Mouse (Mus musculus) spleen, adult 18-20 months (tissue): ENCODE measurements around the gene Lsm7.

Experiments used
- DNase-seq, 2 experiments: peaks; one replicate each; pipeline ENCODE4 v3.0.0; 2022; ENCODE audit warnings: mixed read lengths in 2 of 2

Lsm7 gene

GRCm38 (mm10) chr10:80854913-80855748 is at the start of gene Lsm7, which contains the start of gene Sppl2b:
Gene Lsm7 (minus strand): TSS chr10:80855209.
Gene Sppl2b (plus strand): TSS chr10:80855275.
- peak; percentile 96 to 98 for DNase-seq

DNA sequence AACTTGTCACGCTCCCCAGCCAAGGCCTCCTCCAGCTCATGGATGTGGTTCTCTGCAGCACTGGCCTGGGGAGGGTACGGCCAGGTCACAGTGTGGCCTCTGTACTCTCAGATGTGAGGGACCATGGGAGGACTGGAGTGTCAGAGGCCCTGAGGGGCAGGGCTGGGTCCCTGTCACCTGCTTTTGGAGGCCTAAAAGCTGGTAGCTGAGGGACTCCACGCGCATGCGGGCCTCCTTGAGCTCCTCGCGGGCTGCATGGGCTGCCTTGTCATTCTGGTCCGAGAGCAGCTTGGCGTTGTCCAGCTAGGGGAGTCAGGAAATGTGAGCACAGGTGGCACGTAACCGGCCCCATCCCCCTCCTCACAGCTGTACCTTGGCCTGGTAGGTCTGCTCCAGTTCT is 49.7 kb upstream of the Lsm7 start:
- no peak for DNase-seq

GRCm38 (mm10) chr10:80904004-80904693 is 49.1 kb upstream of the Lsm7 start:
- no peak for DNase-seq

GRCm38 (mm10) chr10:80903282-80903681 is 48.3 kb upstream of the Lsm7 start:
- no peak for DNase-seq

- DNase-seq = no peak
Measured at GRCm38 (mm10) chr10:80902273-80902940, 47.4 kb upstream of the Lsm7 start.

GRCm38 (mm10) chr10:80901409-80902272 is 46.6 kb upstream of the Lsm7 start:
- DNase-seq = peak in 1 of 2 experiments; percentile 19

DNA sequence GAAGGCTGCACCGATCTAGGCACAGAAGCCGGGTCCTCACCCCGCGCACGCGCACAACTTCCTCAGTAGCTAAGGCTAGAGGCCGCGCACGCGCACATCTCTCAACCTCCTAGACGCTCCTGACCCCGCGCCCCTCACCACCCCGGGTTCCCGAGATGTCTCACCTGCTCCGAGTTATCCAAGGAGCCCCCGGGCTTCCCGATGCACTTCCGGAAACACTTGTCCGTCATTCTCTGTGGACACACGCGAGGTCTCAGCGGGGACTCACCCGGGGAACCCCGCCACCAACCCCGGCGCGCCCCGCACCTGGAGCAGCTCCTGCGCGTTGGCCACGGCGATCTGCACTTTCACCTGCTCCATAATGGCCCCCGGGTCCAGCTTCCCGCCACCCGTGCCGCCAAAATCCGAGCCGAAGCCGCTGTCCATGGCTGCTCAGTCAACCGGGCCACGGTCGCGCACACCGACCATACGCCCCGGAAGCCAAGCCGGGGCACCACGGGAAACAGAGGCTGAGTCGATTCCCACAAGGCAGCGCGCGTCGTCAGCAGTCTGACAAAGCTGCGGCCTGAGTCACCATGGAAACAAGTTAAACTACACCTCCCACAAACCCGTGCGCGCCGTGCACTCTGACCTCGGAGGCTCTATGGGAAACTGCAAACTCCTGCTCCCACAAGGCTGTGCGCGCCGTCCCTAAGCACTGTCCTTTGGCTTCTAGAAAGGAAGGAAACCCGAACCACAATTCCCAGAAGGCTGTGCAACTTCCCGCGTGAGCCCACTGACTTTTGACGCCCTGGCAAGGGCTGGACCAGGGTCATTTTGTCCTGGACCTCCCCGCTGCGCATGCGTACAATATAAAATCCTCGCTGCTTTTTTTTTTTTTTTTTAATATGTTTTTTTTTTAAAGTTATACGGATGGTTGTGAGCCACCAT is 45.6 kb upstream of the Lsm7 start, which contains the start of gene Timm13:
TSS of gene Timm13 (minus strand) at position 652 of the 930 bp plus-strand sequence.
- DNase-seq = peak; percentile 91 to 96

GRCm38 (mm10) chr10:80899591-80900317 is 44.7 kb upstream of the Lsm7 start:
- no peak for DNase-seq

DNA sequence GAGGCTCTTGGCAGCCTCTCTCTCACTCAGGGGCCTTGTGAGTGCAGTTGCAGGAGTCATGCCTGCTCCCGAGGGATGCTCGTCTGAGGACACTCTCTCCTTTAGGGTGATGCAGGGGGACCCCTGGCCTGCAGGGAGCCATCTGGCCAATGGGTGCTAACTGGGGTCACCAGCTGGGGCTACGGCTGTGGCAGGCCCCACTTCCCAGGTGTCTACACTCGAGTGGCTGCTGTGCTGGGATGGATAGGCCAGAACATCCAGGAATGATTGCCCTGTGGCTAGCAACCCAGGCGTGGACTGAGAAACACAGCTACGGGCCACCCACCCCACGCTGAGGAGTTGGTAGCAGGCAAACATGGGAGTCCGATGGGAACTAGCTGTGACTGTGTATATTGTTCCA is 44.1 kb upstream of the Lsm7 start:
- no peak for DNase-seq

DNA sequence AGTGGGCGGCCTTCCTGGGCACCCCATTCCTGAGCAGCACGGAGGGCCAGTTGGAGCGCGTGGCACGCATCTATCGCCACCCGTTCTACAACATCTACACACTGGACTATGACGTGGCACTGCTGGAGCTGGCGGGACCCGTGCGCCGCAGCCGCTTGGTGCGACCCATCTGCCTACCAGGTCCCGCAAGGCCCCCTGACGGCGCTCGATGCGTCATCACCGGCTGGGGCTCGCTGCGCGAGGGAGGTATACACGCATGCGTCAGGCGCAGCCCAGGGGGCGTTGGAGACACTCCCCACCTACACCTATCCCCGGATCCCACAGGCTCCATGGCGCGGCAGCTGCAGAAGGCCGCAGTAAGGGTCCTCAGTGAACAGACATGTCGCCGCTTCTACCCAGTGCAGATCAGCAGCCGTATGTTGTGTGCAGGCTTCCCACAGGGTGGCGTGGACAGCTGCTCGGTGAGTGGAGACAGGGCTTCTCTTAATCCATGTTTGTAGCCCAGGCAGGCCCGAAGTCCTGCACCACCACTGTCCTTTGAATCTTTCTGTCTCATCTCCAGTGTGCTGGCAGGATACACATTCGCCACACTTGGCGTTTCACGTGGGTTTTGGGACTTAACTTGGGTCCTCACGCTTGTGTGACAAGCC is 43.0 kb upstream of the Lsm7 start:
- no peak for DNase-seq

GRCm38 (mm10) chr10:80896581-80897485 is 41.8 kb upstream of the Lsm7 start:
- no peak for DNase-seq

GRCm38 (mm10) chr10:80895697-80896096 is 40.7 kb upstream of the Lsm7 start:
- DNase-seq = no peak

- no peak for DNase-seq
Measured at GRCm38 (mm10) chr10:80895100-80895499, 40.1 kb upstream of the Lsm7 start.

GRCm38 (mm10) chr10:80887181-80887580 is 32.2 kb upstream of the Lsm7 start:
- DNase-seq = no peak

GRCm38 (mm10) chr10:80881301-80881700 is 26.3 kb upstream of the Lsm7 start:
- DNase-seq = peak; percentile 51 to 78

DNA sequence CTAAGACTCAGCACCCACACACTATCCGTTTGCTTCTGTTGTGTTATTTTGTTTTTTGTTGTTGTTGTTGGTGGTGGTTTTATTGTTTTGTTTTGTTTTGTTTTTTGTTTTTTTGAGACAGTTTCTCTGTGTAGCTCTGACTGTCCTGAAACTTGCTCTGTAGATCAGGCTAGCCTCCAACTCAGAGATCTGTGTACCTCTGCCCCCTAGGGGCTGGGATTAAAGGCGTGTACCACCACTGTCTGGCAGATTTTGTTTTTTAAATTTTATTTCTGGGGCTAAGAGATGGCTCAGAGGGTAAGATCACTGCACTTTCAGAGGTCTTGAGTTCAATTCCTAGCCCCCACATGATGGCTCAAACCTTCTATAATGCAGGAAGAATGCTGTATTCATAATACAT is 25.9 kb upstream of the Lsm7 start:
- DNase-seq = no peak

GRCm38 (mm10) chr10:80880131-80880641 is 25.2 kb upstream of the Lsm7 start:
- DNase-seq = peak; percentile 36 to 69

- no peak for DNase-seq
Measured at GRCm38 (mm10) chr10:80876594-80876993, 21.6 kb upstream of the Lsm7 start.

DNA sequence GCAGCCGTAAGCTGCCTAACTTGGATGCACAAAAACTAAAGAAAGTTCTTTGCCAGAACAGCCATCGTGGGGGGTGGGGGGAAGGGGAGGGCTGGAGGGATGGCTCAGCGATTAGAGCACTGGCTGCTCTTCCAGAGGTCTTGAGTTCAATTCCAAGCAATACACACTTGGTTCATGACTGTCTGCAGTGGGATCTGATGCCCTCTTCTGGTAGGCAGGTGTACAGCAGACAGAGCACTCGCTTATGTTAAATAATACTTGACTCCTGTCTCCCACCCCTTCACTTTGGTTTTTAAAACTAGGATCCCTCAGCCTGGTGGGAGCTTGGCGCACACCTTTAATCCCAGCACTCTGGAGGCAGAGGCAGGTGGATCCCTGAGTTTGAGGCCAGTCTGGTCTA is 21.0 kb upstream of the Lsm7 start:
- peak in 1 of 2 experiments; percentile 62 for DNase-seq
